Mouse (Mus musculus) naive thymus-derived CD4-positive, alpha-beta T cell, adult 2 months (primary cell): ENCODE measurements around the gene Ptgr1.
A peak's percentile ranks its signal among the peaks of the same experiment; 100 is the strongest.

Experiments
- DNase-seq: peaks from one replicate; pipeline ENCODE4 v3.0.0-alpha.2; 2011; ENCODE audit warnings: low read depth

Ptgr1 gene

DNA sequence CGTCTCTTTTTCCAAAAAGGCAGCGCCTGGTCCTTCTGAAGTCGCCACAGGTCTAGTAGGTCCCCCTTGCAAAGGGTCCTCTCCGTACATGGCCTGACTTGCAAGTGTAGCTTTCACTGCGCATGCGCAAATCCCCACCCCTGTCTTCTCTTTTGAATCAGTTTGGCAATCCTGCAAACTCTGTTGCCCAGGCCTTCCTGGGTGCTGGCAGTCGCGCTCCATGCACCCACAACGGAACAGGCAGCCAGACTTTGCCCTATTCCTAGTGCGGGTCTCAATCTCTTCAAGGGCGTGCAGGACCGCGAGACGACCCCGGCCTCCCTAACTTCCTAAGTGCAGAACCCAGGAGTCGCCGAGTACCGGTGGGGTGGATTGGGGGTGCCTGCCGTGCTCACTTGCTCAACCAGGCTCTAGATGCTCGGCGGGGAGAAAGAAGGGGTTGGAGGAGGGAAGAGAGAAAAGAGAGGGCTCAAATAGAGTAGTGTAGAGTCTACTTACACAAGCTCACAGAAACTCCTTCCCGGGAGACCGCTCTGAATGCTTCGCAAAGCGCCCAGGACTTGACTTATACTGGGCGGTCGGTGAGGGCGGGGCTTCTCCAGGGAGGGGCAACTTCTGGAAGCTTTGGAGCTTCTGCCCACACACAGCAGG lies at the start of gene Ptgr1:
Ptgr1 (minus strand) TSS at position 580 of the 651 bp plus-strand sequence.
- DNase-seq: peak; percentile 82

- no peak for DNase-seq
These were observed 48.9 kb upstream of the Ptgr1 start for GRCm38 (mm10) chr4:59035786-59036350.

- peak; percentile 73 for DNase-seq
These were observed 48.2 kb upstream of the Ptgr1 start, which contains the start of gene Gng10 for GRCm38 (mm10) chr4:59034918-59035785. Gene Gng10 (plus strand): TSS chr4:59035088.

- DNase-seq: no peak
These were observed 47.5 kb upstream of the Ptgr1 start for GRCm38 (mm10) chr4:59034325-59034917.

- no peak for DNase-seq
These were observed 30.0 kb upstream of the Ptgr1 start for GRCm38 (mm10) chr4:59016922-59017321.

- DNase-seq: no peak
These were observed 28.3 kb upstream of the Ptgr1 start for GRCm38 (mm10) chr4:59015181-59015580.

GRCm38 (mm10) chr4:59011446-59011845 lies 24.5 kb upstream of the Ptgr1 start:
- no peak for DNase-seq

DNA sequence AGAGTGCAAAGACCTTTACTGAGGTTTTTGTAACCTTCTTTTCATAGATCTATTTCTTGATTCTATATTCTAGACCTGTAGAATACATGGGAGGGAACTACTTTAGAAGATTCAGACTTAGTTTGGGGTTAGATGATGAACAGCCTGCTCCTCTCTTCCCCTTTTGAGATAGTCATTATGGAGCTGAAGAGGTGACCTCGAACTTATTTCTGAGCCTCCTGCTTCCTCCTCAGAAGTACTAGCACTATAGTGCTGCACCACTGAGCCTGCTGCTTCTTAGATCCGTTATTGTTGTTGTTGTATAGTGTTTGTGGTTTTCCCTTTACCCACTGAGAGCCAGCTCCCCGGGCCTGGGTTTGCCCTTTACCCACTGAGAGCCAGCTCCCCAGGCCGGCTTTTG lies 22.8 kb upstream of the Ptgr1 start:
- peak; percentile 21 for DNase-seq

GRCm38 (mm10) chr4:59009186-59009585 lies 22.3 kb upstream of the Ptgr1 start:
- peak; percentile 65 for DNase-seq

DNA sequence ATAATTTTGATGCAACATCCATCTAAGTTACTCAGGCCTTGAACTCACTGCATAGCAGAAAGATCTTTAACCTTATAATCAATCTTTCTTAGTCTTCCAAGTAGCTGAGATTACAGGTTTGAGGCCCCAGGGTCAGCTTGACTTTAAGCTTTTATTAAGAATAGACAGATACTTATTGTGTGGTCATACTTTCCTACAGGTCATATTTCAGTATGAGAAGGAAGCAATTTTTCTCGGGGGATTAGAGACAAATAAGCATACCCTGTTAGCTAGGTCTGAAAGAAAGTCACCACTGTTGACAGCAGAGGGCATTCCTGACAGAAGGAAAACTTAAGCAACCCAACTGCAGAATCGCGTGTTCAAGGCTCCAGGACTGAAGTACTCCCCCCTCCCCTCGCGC lies 21.1 kb upstream of the Ptgr1 start:
- no peak for DNase-seq

DNA sequence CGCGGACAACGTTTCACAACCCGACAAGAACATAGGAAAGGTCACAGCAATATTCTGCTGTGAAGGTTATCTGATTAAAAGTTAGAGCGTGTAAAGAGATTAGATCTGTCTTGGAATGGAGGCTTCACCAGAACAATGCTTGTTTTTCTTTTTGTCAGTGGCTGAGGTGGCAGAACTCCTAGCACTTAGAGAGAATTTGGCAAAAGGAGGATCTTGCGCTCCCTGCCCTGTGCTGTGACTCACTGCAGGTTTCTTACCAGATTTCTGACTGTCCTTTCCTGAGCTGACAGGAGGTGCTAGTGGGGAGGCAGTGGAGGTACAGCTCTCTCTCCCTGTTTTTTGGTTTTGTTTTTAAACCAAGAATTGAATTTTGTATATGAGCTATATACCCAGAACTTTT lies 20.1 kb upstream of the Ptgr1 start:
- no peak for DNase-seq

DNA sequence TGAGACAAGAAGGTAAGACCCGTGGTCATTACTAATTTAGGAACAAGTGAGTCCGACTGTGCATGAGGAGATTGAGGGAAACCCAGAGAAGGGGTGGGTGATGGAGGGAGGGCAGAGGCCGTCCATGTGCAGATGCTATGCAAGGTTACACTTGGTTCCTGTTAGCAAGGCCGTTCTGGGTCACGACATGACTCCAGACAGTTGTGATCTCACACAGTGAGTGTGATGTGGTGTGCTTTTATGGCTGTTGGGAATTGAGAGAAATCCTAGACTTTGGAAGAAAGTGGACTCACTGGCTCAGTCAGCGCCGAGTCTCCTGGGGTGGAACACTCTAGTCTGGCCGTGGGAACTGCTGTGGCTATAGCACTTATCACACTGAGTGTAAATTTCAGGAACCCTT lies 19.3 kb upstream of the Ptgr1 start:
- DNase-seq: no peak

- DNase-seq: no peak
These were observed 16.9 kb upstream of the Ptgr1 start for GRCm38 (mm10) chr4:59003806-59004200.

GRCm38 (mm10) chr4:59002948-59003805 lies 16.3 kb upstream of the Ptgr1 start, which contains the start of gene Gm20503:
Gene Gm20503 (plus strand): TSS chr4:59003210.
- DNase-seq: peak; percentile 96

DNA sequence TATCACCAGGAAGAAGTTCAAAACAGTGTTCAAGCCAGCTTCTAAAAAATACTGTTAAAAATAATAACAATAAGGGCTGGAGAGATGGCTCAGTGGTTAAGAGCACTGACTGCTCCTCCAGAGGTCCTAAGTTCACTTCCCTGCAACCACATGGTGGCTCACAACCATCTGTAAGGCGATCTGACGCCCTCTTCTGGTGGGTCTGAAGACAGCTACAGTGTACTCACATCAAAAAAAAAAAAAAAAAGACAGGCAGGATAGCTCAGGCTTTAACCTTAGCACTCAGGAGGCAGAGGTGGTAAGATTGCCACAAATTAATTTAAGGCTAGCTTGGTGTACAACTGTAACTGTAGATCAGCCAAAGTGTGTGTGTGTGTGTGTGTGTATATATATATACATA lies 13.7 kb upstream of the Ptgr1 start:
- DNase-seq: peak; percentile 87

GRCm38 (mm10) chr4:58999686-59000085 lies 12.8 kb upstream of the Ptgr1 start:
- peak; percentile 87 for DNase-seq

- DNase-seq: no peak
These were observed 11.8 kb upstream of the Ptgr1 start for GRCm38 (mm10) chr4:58998688-58999087.

GRCm38 (mm10) chr4:58997081-58997480 lies 10.2 kb upstream of the Ptgr1 start:
- no peak for DNase-seq

GRCm38 (mm10) chr4:58995251-58995693 lies 8.4 kb upstream of the Ptgr1 start:
- no peak for DNase-seq

- DNase-seq: no peak
These were observed 7.8 kb upstream of the Ptgr1 start, which contains the start of gene Dnajc25 for GRCm38 (mm10) chr4:58994762-58995161. Gene Dnajc25 (plus strand): TSS chr4:58995062.

- DNase-seq: no peak
These were observed 5.3 kb upstream of the Ptgr1 start for GRCm38 (mm10) chr4:58992195-58992594.
